Mouse (Mus musculus) lung, adult 2 months (tissue): ENCODE data around the gene Fgf22.

Source experiments
- CTCF ChIP-seq: fragments of 200-500 bp; IDR thresholded peaks from 2 replicates; pipeline ENCODE4 v1.5.1; 2011; ENCODE audit warnings: mild to moderate bottlenecking, low read length, control low read depth; ENCODE audit not compliant: insufficient read depth
- POLR2A ChIP-seq: fragments of 200-500 bp; IDR thresholded peaks from 2 replicates; pipeline ENCODE4 v1.6.1; 2011; ENCODE audit warnings: low read depth, mild to moderate bottlenecking, control low read depth, low read length, borderline replicate concordance; ENCODE audit errors: extremely low read depth

DNA sequence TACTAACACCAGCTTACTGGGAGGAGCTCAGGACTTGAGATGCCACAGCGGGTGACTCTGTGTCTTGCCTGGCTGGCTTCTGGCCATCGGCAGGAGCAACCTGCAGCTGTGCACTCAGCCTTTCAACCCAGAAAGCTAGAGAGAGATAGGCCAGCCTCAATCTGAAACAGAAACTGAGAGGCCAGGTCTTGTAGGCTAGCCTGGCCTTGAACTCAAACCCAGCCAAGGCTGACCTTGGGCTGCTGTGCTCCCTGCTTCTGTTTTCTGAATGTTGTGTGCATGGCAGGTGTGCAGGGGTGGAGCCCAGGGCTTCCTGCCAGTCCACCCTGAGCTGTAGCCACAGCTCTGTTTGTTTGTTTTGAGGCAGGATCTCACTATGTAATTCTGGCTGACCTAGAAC, 18.3 kb downstream of the Fgf22 start:
- TF ChIP-seq CTCF, result no peak
- TF ChIP-seq POLR2A, result no peak
